Mouse (Mus musculus) heart, adult 18-20 months (tissue): Measurements from ENCODE around the gene Sorl1. TPM values are rescaled to one million over a fixed set of nuclear protein-coding genes. Genes with fewer than 3 reads are reported as not detected.

ENCODE experiments used
- DNase-seq, 2 experiments: peaks; one replicate each; pipeline ENCODE4 v3.0.0; 2021 to 2022; ENCODE audit warnings: mixed read lengths in 1 of 2
- total RNA-seq, 2 experiments: library from RNA; stranded (reverse); gene quantifications; 2 replicates each; pipeline ENCODE4 v1.2.3; 2021

Gene Sorl1
- total RNA-seq, 2 experiments from 2014 or later = 13.0 to 19.8 TPM

DNA sequence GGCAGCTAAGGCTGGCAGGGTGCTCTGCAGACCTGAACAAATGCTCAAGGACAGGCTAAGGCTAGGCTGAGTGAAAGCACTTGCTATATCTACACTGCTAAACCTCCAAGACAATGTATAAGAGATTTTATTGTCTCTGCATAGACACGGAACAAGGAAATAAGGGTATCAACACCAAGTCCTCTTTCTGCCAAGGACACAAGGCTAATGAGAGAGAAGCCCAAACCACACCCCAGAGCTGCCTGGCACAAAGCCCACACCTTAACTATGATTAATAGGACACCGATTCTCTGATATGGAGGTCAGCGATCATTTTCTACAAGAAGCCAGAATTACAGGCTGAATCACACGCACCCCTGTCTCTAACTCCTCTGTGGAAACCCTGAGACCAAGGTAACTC, 120.0 kb downstream of the Sorl1 start:
- DNase-seq = no peak

DNA sequence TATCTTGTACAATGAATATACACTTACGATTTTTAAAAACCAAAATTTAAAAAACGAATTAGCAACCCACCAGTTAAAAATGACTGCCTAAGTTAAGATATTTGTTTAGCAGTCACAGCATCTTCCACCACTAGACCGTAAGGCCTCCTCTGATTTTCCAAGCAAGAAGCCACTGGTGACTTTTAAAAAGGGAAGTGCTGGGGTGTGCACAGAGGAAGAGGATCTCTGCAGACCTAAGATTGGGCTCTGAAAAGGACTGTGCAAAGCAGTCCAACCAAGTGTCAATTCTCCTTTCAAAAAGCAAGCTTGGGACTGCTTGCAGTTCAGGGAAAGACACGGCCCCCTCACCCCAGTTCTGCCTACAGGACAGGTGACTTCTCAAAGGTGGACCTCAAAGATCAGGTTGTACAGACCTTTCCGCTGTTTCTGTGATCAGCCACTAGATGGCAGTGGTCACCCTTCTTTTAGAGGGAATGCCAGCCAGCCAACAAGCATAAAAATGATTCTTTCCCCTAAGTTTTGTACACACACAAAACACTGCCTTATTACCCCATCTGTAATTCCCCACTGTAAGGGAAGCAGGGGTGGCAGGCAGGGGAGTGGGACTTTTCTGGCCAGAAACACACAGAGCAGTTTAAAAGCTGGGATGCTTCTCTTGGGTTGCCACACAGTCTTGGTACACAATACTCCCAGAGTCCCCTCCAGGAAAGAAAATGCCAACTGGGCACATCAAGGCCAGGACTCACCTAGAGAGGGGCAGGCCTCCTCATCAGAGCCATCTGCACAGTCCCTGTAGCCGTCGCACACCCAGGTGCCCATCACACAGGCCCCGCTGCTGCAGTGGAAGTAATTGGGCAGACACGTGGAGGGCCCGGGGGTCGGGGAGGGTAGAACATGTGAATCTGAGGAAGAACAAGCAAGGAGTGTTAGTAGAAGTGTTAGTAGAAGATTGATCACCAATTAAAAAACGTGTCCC, 124.3 kb downstream of the Sorl1 start:
- DNase-seq = peak; percentile 32 to 74

DNA sequence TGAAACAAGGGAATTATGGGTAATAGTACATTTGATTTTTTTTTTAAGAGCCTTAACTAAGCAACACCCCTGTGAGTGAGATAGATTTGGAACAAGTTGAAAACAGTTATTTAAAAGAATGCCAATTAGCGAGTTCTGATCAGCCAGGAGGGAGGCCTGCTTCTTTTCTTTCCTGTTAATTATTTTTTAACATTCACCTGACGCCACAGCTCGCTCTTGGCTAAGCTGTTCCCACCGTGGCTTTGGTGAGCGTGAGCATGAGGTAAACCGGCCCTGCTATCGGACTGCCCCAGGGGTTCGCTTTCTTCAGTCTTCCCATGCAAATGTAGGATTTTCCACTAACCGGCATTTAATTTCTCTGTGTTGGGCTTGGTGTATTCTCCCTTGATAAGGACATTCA, 128.8 kb downstream of the Sorl1 start:
- no peak for DNase-seq

DNA sequence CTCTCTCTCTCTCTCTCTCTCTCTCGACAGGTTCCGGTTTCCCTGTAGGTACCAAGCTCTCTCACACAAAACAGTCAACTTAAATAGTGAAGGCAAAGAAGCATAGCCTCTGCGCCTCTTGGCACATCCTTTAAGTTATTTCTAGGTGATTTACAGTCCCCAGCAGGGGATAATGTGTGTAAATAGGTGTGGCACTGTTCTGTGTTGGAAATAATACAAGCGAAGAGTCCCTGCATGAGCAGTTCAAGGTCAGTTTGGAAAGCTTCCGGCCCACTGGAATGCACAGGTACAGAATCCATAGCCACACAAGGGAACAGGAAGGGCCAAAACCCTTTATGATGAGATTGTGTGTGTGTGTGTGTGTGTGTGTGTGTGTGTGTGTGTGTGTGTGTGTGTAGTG, 130.3 kb downstream of the Sorl1 start:
- DNase-seq = no peak

DNA sequence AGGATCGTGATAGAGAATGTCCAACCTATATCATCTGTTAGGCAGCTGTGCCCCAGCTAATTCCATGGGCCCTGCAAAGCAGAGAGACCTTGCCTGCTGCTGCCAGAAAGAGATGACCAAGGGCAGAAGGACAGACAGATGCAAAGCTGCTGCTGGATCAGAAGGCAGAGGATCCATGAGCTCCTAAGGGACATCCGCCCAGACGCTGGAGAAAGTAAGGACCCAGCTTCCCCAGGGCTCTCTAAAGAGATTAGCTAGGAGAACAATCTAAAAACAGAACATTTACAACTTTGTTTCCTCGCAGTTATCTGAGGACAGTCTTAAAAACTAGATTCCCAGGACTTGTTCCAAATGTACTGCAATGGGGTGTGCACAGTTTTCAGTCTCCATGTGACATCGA, 131.3 kb downstream of the Sorl1 start:
- DNase-seq = peak in 1 of 2 experiments; percentile 25

DNA sequence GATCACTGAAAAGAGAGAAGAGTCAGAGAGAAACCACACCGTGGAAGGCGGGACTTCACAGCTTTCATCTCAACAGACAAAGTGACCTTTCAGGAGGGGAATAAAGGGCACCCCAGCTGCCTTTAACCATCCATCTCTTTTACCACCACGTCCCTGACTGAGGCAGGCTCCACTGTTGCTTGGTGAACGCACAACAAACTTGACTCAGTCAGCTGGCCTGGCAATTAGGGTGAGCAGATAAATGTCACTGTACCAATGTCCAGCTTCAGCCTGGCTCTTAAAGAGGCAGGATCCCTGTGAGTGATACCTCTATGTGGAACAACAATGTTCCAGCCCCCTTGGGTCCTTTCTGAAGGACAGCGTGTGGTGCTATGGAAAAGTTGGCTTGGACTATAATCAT, 138.5 kb downstream of the Sorl1 start:
- DNase-seq = no peak

DNA sequence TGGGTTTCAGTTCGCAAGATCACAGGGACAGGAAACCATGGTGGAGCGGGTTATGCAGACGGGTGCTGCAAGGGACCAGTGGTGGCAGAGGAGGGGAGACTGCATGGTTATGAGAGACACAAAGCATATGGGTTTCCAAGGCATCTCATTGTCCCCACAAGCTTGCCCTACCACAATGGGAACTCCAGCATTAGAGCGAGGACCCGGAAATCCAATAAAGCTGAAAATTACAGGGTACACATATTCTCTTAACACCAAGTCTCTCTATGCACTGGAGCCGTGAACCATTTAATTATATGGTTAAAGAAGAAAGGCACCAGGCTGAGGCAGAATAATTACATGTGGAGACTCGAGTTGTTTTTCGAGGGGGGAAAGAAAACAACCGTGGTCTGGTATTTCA, 139.0 kb downstream of the Sorl1 start:
- DNase-seq = no peak

DNA sequence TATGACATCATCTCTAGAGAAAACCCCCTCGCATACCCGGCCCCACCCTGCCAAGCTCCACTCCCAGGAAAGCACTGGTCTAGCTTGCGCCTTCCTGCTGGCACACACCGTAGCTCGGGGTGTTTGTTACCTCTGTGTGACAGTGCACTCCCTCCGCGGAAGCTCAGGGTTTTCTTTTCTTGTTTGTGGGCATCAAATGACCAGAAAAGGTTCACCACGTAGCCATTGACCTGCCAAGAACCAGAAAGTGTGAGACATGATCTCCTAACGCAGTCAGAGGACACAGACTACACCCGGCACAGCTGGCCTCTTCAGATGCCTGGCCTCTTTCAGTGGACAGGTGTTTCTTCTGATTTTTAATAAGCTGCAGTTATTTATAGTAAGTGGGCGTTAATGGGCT, 139.8 kb downstream of the Sorl1 start:
- no peak for DNase-seq

DNA sequence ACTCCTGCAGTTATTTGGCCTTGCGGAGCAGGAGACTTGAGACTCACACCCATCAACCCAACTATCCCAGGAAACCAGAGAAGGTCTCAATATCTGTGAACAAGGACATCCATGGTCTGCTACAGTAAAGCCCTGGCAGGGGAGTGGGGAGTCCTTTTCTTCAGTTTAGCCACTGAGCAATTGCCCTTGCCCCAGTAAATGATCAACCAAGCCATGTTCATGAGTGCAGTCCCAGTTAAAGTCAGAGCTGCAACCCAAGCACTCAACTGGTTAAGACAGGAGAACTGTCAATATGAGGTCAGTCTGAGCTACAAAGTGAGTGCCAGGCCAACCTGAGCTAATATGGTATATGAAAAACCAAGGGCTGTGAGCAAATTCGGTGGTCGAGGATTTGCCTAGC, 140.8 kb downstream of the Sorl1 start:
- DNase-seq = no peak

DNA sequence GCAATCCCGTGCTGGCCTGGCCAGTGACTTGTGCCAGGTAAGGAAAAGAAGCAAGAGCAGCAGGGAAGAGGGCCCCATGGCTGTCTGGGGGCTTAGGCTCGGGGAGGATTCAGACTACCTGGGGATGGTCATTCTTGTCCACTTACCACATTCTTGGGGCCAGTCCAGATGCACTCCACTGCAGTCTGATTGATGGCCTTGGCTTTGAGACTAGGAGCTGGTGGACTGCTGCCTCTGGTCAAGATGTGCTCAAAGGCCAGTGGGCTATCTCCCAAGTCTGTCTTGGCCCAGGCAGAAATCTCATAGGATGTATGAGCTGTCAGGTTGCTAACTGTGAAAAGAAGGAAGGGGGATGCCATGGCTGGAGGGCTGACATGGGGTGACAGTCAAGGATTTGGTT, 141.3 kb downstream of the Sorl1 start:
- no peak for DNase-seq

DNA sequence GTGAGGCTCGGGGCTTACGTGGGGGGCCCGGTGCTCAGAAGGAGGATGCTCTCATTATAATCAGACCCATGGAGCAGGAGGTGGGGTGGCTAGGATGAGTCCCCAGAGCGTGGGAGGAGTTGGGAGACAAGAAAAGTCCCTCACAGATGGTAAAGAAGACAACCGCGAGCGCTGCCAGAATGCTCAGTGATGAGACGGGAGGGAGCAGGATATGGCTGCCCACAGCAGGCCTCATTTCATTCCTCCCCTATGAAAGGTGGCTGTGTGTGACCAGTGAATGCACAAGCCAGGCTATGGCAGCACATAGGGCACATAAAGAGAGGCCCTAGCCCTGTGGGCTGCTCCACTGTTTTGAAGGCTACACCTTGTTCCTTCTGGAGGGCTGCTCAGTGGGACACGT, 142.1 kb downstream of the Sorl1 start:
- DNase-seq = no peak

DNA sequence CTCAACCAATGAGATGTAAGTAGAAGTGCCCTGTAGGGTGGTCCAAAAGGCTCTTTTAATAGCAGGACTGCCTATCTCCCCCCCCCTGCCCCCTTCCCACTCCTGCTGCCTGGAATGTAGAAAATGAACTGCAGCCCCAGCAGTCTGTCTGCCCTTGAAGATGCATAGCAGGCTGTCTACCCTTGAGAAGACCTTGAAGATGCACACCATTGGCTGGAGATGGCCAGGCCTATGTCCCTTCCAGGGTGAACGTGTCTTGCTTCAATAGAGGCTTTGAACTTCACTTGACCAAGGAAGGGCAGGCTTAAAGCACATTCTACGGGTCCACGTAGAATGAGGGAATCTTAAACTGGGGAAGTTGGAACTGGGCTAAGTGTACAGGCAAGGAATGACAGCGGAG, 142.8 kb downstream of the Sorl1 start:
- no peak for DNase-seq

DNA sequence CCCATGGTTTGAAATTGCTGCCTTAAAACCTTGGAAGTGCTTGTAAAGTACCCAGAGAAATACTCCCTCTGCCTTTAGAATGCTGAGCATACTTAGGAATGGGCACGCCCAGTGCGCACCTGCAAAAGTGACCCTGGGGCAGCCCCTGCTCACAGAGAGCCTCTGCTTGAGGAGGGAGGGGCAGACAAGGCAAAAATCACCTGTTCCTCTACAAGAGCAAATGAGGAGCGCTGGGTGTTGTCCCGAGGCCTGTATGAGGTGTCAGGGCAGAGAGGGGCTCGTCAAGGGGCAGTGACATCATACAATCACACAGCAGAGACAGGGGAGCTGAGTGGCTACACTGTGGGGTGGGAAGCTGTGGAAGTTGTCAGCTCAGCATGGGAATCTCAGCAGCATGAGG, 143.3 kb downstream of the Sorl1 start:
- no peak for DNase-seq

DNA sequence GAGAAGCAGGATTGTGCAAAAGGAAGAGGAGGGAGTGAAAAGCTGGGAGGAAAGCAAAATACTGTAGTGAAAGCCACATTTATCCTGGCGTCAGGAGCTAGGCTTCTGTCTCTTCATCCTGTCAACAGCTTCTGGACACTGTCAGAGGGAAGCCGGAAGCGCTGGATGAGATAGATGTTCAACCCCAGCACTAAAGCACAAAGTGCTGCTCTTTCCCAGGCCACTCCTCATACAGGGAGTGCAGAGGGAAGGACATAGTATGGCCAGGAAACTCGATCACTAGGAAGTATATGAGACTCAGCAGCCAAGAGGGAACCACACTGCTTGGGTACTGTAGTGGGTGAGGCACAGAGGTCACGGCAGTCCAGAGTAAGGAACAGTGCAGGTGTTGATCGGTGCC, 145.7 kb downstream of the Sorl1 start:
- peak in 1 of 2 experiments; percentile 16 for DNase-seq

DNA sequence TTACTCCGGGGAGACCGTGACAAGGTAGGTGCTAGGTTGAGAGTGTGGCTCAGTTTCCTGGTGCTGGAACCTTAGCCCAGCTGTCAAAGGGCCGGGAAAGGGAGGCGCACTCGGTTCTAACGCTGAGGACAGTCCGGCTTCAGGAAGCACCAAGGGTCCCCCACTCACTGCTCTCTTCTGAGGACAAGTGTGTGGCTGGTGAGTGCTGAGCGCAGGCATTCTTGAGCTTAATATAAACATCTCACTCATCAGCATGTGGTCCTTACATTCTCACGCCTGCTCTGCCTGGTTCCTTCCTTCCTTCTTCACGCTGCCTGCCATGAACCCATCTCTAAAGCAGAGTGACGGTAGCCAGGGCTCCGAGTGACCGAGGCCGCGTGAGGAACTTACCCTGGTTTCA, 148.1 kb downstream of the Sorl1 start:
- no peak for DNase-seq

DNA sequence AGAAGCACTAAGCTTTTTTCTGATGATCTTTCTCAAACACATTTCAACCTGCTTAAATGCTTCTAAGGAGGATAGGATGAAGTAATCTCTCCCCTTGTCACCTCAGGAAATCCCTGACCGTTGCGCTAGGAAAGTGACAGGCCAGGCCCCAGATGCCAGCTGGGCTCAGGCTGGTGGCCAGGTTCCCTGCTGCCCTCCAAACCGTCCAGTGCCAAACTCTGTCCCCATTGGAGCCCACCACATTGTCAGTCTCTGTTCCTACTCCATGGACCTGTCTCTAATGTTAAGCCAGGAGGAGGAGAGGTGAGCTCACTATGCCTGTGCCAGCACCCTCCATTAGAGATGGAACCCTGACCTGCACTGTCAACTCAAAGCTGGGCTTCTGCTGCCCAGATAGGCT, 149.4 kb downstream of the Sorl1 start:
- DNase-seq = no peak

DNA sequence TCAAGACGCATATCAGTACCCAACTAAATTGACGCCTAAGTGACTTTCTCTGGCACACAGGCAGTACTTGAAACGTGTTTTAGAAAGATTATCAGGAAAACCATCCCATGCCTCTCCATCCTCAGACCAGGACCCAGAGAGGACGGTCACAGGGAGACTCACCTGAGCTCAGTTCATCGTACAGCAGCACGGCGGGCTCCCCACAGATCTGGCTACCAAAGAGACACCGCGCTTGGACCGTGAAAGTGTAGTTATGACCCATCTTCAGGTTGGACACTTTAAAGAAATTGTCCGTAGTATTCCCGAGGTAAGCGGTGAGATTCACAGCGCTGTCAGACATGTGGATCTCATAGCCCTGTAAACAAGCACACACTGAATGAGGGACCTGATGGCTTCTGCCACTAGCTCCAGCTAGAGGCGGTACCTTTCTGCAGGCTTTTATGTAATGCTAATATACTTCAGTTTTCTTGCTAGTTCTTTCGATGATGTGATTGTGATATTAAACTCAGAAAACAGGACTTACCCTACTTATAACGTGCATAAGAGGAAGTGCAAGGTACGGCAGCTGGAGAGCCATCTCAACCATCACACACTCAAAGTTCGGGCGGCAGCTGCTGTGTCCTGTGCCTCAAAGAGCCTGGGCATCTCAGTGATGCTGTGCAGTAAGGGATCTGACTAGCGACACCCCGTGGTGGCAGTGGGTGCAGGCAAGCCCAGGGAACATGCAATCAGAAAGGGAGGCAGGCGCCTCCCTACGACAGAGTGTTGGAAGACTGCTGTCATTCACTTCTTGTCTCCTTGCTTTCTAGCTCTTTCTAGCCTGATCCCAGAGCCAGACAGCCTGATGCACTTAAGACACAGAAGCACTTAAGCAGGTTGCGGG, 150.1 kb downstream of the Sorl1 start:
- peak; percentile 23 to 55 for DNase-seq

DNA sequence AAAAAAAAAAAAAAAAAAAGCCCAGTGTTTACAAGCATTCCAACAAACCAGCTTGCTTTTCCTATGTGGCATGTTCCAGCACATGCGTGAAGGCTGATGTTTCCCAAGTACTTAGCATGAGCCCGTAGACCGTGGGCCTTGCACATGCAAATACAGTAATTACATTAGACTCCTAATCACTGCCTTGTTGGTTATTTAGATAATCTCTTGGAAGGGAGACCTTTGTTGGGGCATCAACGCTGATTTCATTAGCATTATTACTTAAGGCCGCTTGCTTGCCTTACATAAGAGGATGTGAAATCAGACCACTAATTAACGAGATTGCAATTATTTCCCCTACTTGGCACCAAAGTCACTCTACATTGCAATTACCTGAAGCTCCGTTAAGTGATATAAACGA, 154.1 kb downstream of the Sorl1 start:
- no peak for DNase-seq

DNA sequence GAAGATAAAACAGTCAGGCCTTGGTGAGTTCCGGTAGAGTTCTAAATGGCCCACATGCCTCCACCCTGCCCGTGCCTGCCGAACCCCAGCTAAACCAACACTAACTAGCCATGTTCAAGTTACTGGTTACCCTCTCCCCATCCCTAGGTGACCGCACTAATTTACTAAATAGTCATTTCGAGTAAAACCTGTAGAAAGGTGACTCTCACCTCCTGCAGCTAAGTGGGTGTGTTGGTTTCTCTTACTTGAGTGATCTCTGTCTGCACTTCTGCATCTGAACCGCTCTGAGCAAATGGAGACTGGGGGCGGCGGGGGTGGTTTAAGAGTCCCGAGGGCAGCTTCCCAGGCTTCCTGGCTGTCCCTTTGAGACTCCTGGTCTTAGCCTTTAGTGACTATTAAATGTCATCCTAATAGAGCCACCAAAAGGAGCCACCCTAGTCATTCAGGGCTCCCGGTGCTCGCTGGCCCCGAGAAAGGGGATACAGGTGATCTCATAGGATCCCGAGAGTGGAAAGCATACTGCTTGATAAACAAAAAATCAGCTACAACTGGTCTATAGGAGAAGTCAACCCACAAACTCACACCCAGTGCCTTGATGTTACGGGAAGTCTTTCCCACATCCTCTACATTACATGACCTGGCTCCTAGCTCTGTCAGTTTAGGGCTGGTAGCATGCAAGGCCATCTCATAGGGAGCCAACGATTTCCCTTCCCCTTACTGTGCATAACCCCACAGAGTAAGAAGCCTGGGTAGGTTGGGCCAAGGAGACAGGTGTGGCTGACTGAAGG, 155.2 kb downstream of the Sorl1 start:
- DNase-seq = no peak

DNA sequence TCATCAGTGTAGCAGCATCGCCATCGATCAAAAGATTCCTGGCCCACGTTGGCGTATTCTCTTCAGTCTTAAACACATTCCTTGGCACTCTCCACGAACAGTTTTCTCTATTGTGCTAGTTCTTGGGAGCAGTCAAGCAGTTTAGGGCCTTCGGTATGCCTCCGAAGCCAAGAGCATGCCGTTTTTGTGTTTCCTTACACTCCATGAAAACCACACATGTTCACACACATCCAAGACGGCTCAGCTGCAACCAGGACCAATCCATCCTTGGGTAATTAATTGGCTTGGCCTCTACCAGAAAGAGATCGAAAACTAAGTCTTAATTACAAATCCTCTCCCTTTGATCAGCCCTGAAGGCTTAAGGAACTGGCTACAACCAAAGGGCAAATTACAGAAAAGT, 162.8 kb downstream of the Sorl1 start:
- DNase-seq = no peak

DNA sequence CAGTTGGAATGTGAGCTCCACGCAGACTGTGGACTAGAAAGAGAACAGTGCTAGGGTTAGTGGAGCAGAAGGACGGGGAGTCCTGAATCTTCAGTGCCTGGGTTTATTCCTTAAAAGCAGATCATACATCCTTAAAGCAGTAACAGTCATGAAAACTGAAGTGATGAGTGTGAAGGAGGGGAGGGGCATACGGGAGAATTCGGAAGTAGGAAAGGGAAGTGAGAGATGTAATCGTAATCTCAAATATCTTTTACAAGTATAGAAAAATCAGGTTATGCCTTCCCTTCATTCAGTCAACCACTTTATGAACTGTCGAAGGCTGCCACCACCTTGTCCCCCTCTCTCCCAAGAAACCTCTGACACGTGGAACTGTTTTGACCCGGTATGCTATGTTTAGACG, 165.8 kb downstream of the Sorl1 start:
- no peak for DNase-seq

DNA sequence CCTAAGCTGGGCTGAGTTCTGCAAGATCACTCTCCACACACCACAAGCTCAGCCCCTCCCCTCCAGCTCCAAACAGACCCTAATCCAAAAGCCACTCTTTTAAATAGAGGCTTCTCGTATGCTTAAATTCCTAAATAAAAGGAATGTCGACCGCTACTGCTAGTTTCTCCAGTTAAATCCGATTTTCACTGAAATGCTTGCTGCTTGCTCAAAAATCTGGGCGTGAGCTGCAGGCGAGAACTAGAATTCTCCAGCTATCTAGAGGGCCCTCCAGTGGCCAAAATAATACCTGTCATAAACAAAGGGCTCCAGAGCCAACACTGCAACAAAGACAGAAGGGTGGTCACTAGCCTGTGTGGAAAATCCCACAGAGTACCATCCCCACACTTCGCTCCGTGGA, 170.6 kb downstream of the Sorl1 start:
- DNase-seq = peak; percentile 73 to 83
